Mouse (Mus musculus): ENCODE results near the gene Gm28036.
A peak's percentile ranks its signal among the peaks of the same experiment; 100 is the strongest.

Gm28036 gene

GRCm38 (mm10) chr2:156084541-156084940 lies 42.4 kb downstream of the Gm28036 start:
- no peak for DNase-seq (ENCODE audit: inconsistent ontology term)

- DNase-seq (ENCODE audit: inconsistent ontology term), result no peak
Measured at GRCm38 (mm10) chr2:156080391-156080790, 46.5 kb downstream of the Gm28036 start.

GRCm38 (mm10) chr2:156079674-156080073 lies 47.2 kb downstream of the Gm28036 start:
- no peak for DNase-seq (ENCODE audit: inconsistent ontology term)

GRCm38 (mm10) chr2:156079183-156079560 lies 47.7 kb downstream of the Gm28036 start:
- no peak for DNase-seq (ENCODE audit: inconsistent ontology term)

GRCm38 (mm10) chr2:156078421-156079182 lies 48.3 kb downstream of the Gm28036 start:
- no peak for DNase-seq (ENCODE audit: inconsistent ontology term)

- no peak for DNase-seq (ENCODE audit: inconsistent ontology term)
Measured at GRCm38 (mm10) chr2:156077461-156077860, 49.4 kb downstream of the Gm28036 start.

GRCm38 (mm10) chr2:156073725-156074124 lies 53.2 kb downstream of the Gm28036 start:
- no peak for DNase-seq (ENCODE audit: inconsistent ontology term)

- DNase-seq (ENCODE audit: inconsistent ontology term), result no peak
Measured at GRCm38 (mm10) chr2:156071236-156071635, 55.7 kb downstream of the Gm28036 start.

- no peak for DNase-seq (ENCODE audit: inconsistent ontology term)
Measured at GRCm38 (mm10) chr2:156067916-156068315, 59.0 kb downstream of the Gm28036 start.

- no peak for DNase-seq (ENCODE audit: inconsistent ontology term)
Measured at GRCm38 (mm10) chr2:156066126-156066525, 60.8 kb downstream of the Gm28036 start.

GRCm38 (mm10) chr2:156065099-156066041 lies 61.5 kb downstream of the Gm28036 start, which contains the start of gene Spag4:
Gene Spag4, plus strand, starts transcription at chr2:156065175.
- peak; percentile 88 for DNase-seq (ENCODE audit: inconsistent ontology term)

GRCm38 (mm10) chr2:156052816-156053215 lies 74.1 kb downstream of the Gm28036 start, which contains the start of gene Fer1l4:
Gene Fer1l4, minus strand, starts transcription at chr2:156052947.
- no peak for DNase-seq (ENCODE audit: inconsistent ontology term)

GRCm38 (mm10) chr2:156047929-156048328 lies 79.0 kb downstream of the Gm28036 start:
- no peak for DNase-seq (ENCODE audit: inconsistent ontology term)

- no peak for DNase-seq (ENCODE audit: inconsistent ontology term)
Measured at GRCm38 (mm10) chr2:156042903-156043302, 84.0 kb downstream of the Gm28036 start.

GRCm38 (mm10) chr2:156039390-156039789 lies 87.5 kb downstream of the Gm28036 start:
- no peak for DNase-seq (ENCODE audit: inconsistent ontology term)

GRCm38 (mm10) chr2:156025482-156025881 lies 101.4 kb downstream of the Gm28036 start:
- DNase-seq (ENCODE audit: inconsistent ontology term), result no peak

All from Muller cell, postnatal 12 days (primary cell).